Mouse (Mus musculus): ENCODE measurements at regions not wholly inside any gene's neighbourhood (a gene's known extent, or its start where the extent isn't known, plus 50 kb on each side); places are given as distances from the start of the nearest gene placed in this dataset.

DNA sequence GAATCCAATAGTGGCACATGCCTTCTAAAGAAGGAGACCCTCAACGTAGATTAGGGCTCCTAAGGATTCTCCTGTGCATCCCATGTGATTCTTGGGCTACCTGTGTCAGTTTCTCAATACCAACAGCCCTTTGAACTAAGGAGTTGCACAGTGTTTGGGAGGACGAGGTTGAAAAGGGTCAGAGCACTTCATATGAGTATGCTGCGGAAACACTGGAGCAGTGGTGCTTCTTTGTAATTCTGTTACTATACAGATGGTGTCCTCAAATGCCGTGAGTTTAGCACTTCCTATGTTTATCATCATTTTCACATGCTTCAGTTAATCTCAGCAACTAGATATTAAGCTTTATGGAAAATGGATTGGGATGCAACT is 592.3 kb downstream of the Serpinb8 start:
- Histone ChIP-seq H3K9me3 (no peaks in the 10 kb centered on the region), H3K27ac (no peak overlapping the region), H3K4me3 (no peak overlapping the region), H3K4me1 (no peaks in the 10 kb centered on the region), H3K27me3 (no peaks in the 10 kb centered on the region), H3K36me3 (no peaks in the 10 kb centered on the region), H3K4me2 (no peak overlapping the region), H3K9ac (no peak overlapping the region)
- WGBS = 27% methylated on average over 4 of the region's 4 CpGs
- no peak for ATAC-seq (ENCODE audit: borderline replicate concordance, extremely low read depth, low FRiP score, low TSS enrichment)

DNA sequence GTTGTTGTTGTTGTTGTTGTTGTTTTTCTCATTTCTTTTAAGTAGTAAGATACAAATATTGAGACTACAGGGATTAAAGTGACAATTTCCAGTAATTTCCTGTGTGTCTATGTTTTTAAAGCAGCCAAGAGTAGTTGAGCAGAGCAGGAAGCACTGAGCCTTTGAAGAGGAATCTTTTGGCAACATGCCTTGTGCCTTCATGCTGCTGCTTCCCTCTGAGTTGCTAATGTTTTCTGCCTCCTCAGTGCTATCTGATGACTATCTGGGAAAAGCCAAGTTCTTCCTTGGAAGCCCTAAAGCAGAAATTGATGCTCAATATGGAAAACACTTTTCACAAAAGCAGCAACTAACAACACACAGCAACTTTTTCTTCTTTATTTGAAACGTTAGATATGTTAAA is 634.2 kb downstream of the Serpinb8 start:
- Histone ChIP-seq H3K4me3 (no peak overlapping the region), H3K4me1 (no peaks in the 10 kb centered on the region), H3K27ac (no peak overlapping the region), H3K9ac (no peak overlapping the region), H3K9me3 (no peaks in the 10 kb centered on the region), H3K4me2 (no peak overlapping the region), H3K27me3 (no peaks in the 10 kb centered on the region), H3K36me3 (no peaks in the 10 kb centered on the region)
- WGBS = 41% methylated on average over 1 of the region's 1 CpGs
- ATAC-seq (ENCODE audit: borderline replicate concordance, extremely low read depth, low FRiP score, low TSS enrichment) = no peak

DNA sequence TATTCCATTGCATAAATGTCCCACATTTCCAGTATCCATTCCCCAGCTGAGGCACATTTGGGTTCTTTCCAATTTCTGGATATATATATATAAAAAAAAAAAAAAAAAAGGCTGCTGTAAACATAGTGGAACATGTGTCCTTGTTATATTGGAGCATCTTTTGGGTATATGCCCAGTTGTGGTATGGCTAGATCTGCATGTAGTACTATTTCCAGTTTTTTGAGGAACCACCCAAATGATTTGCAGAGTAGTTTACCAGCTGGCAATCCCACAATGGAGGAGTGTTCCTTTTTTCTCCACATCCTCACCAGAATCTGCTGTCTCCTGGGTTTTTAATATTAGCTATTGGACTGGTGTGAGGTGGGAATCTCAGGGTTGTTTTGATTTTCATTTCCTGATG is 650.3 kb downstream of the Serpinb8 start:
- no peak for ATAC-seq (ENCODE audit: borderline replicate concordance, extremely low read depth, low FRiP score, low TSS enrichment)
- H3K4me1 ChIP-seq = no peaks in the 10 kb centered on the region
- H3K36me3 ChIP-seq = no peaks in the 10 kb centered on the region
- H3K27me3 ChIP-seq = no peaks in the 10 kb centered on the region
- no peak overlapping the region for H3K27ac ChIP-seq
- no peak overlapping the region for H3K4me2 ChIP-seq
- no peaks in the 10 kb centered on the region for H3K9me3 ChIP-seq
- no peak overlapping the region for H3K9ac ChIP-seq
- H3K4me3 ChIP-seq = no peak overlapping the region

DNA sequence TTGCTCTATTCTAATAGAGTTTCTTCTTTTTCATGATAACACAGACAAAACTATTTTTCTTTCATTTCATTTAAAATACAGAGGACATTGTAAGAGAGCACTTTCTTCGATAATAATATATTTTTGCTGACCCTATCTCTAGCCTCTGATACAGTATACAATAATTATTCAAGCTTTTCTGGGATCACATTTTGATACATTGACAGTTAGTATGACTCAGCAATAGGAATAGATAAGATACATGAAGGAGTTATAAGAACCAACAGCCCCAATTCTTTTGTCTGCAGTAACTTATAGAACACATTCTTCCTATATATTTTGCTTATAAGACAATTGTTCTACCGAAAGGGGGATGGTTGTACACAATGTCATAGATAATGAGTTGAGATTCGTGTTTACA is 665.3 kb downstream of the Serpinb8 start:
- no peak overlapping the region for H3K4me2 ChIP-seq
- ATAC-seq (ENCODE audit: borderline replicate concordance, extremely low read depth, low FRiP score, low TSS enrichment) = no peak
- H3K36me3 ChIP-seq = no peaks in the 10 kb centered on the region
- no peak overlapping the region for H3K4me3 ChIP-seq
- no peaks in the 10 kb centered on the region for H3K27me3 ChIP-seq
- no peaks in the 10 kb centered on the region for H3K4me1 ChIP-seq
- no peak overlapping the region for H3K27ac ChIP-seq
- no peaks in the 10 kb centered on the region for H3K9me3 ChIP-seq
- no peak overlapping the region for H3K9ac ChIP-seq
- WGBS = 73% methylated on average over 3 of the region's 3 CpGs

DNA sequence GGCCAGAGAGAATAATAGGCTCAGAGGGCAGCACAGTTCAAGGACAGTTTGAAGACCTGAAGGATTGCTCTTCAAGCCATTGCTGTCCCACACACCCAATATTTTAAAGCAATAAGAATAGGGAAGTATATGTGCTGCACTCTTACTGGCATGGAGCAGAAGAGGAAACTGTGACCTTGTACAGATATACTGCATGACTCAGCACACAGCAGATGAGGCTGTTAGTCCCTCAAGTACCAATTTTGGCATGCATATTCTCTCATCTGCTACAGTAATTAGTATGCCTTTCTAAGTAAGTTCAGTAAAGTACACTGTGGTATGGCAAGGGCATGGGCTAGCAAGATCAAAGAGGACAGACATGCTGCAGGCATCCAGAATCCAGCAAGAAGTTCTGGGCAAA is 669.5 kb downstream of the Serpinb8 start:
- no peaks in the 10 kb centered on the region for H3K27me3 ChIP-seq
- no peaks in the 10 kb centered on the region for H3K9me3 ChIP-seq
- no peak overlapping the region for H3K4me3 ChIP-seq
- no peaks in the 10 kb centered on the region for H3K36me3 ChIP-seq
- no peak overlapping the region for H3K9ac ChIP-seq
- no peak for ATAC-seq (ENCODE audit: borderline replicate concordance, extremely low read depth, low FRiP score, low TSS enrichment)
- no peak overlapping the region for H3K27ac ChIP-seq
- H3K4me1 ChIP-seq = no peaks in the 10 kb centered on the region
- no peak overlapping the region for H3K4me2 ChIP-seq

DNA sequence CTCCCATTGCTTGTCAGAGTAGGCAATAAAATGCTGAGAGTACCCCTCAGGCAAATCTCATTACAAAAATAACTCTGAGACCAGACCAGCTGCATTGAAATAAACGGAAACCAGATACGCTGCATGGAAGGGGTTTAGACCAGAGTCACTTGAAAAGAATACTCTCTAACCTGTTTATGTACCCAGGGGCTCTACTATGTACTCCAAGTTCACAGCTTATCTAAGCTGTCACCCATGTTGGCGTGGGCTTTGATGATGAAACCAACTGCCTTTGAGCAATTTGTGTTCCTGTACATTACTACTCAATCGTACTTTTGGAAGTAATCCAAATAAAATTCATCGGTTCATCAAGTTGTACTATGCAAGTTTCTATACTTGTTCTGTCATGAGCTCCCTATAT is 692.3 kb downstream of the Serpinb8 start:
- Histone ChIP-seq H3K27ac (no peak overlapping the region), H3K27me3 (no peaks in the 10 kb centered on the region), H3K4me2 (no peak overlapping the region), H3K4me1 (no peaks in the 10 kb centered on the region), H3K36me3 (no peaks in the 10 kb centered on the region), H3K9ac (no peak overlapping the region), H3K9me3 (no peaks in the 10 kb centered on the region), H3K4me3 (no peak overlapping the region)
- no peak for ATAC-seq (ENCODE audit: borderline replicate concordance, extremely low read depth, low FRiP score, low TSS enrichment)
- WGBS = 62% methylated on average over 5 of the region's 5 CpGs

DNA sequence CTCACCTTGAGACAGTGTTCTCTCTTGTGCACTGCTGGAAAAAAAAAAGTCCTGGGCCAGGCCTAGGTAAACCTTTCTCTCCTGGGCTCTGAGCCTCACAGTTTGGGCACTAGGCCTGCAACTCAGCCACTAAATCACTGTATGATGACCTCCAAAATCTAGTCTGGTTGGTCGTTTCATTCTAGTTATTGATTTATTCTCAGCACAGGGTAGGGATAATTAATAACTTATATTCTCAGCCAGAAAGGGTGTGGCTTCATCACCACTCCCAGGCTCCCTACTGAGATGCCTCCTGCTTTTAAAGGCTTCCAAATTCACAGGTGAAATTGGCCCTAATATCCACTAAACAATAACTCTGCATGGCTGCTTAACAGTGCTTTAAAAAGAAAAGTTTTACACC is 696.8 kb downstream of the Serpinb8 start:
- ATAC-seq (ENCODE audit: borderline replicate concordance, extremely low read depth, low FRiP score, low TSS enrichment) = no peak
- H3K36me3 ChIP-seq = no peaks in the 10 kb centered on the region
- no peaks in the 10 kb centered on the region for H3K27me3 ChIP-seq
- no peak overlapping the region for H3K27ac ChIP-seq
- H3K9ac ChIP-seq = no peak overlapping the region
- no peaks in the 10 kb centered on the region for H3K9me3 ChIP-seq
- H3K4me3 ChIP-seq = no peak overlapping the region
- no peak overlapping the region for H3K4me2 ChIP-seq
- no peaks in the 10 kb centered on the region for H3K4me1 ChIP-seq
- 32% methylated on average over 1 of the region's 1 CpGs for WGBS
